Mouse (Mus musculus) heart, embryonic 16.5 days (tissue): ENCODE data around the gene Rwdd3. TPM values are rescaled to one million over a fixed set of nuclear protein-coding genes. Genes with fewer than 3 reads are reported as not detected.

Experiments
- ATAC-seq: fragments of 200-750 bp; cut with Nextera tagmentation; replicated peaks from 2 replicates; pipeline ENCODE4 v1.8.0; 2017; ENCODE audit warnings: moderate number of reproducible peaks; ENCODE audit not compliant: insufficient read depth, low FRiP score; ENCODE audit errors: extremely low read depth
- H3K27ac ChIP-seq: fragments of 300-500 bp; sonication (generic); 2 replicates; pipeline ENCODE4 v1.5.1; 2014; ENCODE audit warnings: mild to moderate bottlenecking, low read length, control low read depth, moderate library complexity
- H3K27me3 ChIP-seq: fragments of 300-500 bp; sonication (generic); 2 replicates; pipeline ENCODE4 v1.6.1; 2014; ENCODE audit warnings: low read length, mixed read lengths; ENCODE audit not compliant: control insufficient read depth, insufficient read depth
- H3K36me3 ChIP-seq: fragments of 300-500 bp; sonication (generic); 2 replicates; pipeline ENCODE4 v1.6.1; 2014; ENCODE audit not compliant: control insufficient read depth, insufficient read depth
- H3K4me1 ChIP-seq: fragments of 300-500 bp; sonication (generic); 2 replicates; pipeline ENCODE4 v1.6.1; 2014; ENCODE audit warnings: low read length, mixed read lengths; ENCODE audit not compliant: control insufficient read depth, insufficient read depth
- H3K4me2 ChIP-seq: fragments of 300-500 bp; sonication (generic); 2 replicates; pipeline ENCODE4 v1.6.1; 2014; ENCODE audit warnings: low read depth, mild to moderate bottlenecking, control low read depth, low read length
- H3K4me3 ChIP-seq: fragments of 300-500 bp; sonication (generic); 2 replicates; pipeline ENCODE4 v1.5.1; 2014; ENCODE audit warnings: mild to moderate bottlenecking, control low read depth, low read length
- H3K9ac ChIP-seq: fragments of 300-500 bp; sonication (generic); 2 replicates; pipeline ENCODE4 v1.6.1; 2014; ENCODE audit warnings: low read length, control low read depth
- H3K9me3 ChIP-seq: fragments of 300-500 bp; sonication (generic); replicated peaks from 2 replicates; pipeline ENCODE4 v1.6.1; 2016; ENCODE audit warnings: low read length; ENCODE audit not compliant: control insufficient read depth
- WGBS: fragments of 180-500 bp; shearing (Covaris S2); extraction: QIAGEN DNeasy Blood & Tissue Kit; methylation state at CpG from one replicate; pipeline ENCODE4 v1.1.7; 2014; 5-methylcytosine and 5-hydroxymethylcytosine counted together
- polyA plus RNA-seq: library from polyadenylated mRNA; unstranded; fragments of >200 nt; fragmentation: Nextera tagmentation; extraction: Ambion mirVana; gene quantifications from 2 replicates; pipeline ENCODE4 v1.2.1, GENCODE M21; 2015

Gene Rwdd3
- 3.3 and 3.7 TPM in 2 replicates for polyA plus RNA-seq

DNA sequence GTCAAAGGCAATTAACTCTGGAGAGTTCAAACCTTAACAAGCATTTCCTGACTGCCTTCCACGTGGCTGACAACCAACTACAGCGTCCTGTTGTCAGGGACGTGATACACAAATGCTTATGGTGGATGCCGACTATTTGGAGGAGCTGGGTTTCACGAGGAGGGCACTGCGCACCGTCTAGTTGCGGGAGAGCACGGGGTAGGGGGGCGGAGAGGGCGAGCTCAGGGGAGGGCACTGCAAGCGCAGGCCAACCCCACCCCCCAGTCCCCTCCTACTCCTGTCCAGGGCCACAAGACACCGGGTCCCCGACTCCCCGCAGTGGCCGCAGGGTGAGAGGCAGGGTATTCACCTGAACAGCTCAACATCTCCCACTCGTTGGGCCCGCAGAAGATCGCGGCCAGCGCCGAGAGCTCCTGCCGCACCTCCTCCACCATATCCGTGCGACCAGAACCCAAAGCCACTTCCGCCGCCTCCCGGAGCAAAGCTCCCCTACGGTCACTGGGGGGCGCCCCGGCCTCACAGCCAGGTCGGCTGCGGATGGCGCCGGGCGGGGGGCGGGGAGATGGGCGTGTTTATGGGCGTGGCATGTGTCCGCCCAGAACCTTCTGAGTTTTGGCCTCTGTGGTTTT, at the start of gene Rwdd3:
Gene Rwdd3, minus strand, starts transcription at position 453 of the 629 bp plus-strand sequence.
- H3K27me3 ChIP-seq = no peaks in the 10 kb centered on the region
- peak within 1 kb of the TSS; percentile 70 for H3K27ac ChIP-seq
- ATAC-seq = peak; percentile 91
- H3K9me3 ChIP-seq = peaks cover 3% of the 10 kb centered on the region; the same call in 1 of the 2 replicates
- H3K4me2 ChIP-seq = peak within 1 kb of the TSS; percentile 88
- peak within 1 kb of the TSS; percentile 87 for H3K9ac ChIP-seq
- peaks cover 3% of the 10 kb centered on the region; the same call in 1 of the 2 replicates for H3K4me1 ChIP-seq
- H3K4me3 ChIP-seq = peak within 1 kb of the TSS; percentile 80
- H3K36me3 ChIP-seq = no peaks in the 10 kb centered on the region
- 1% methylated on average over 37 of the region's 40 CpGs for WGBS

DNA sequence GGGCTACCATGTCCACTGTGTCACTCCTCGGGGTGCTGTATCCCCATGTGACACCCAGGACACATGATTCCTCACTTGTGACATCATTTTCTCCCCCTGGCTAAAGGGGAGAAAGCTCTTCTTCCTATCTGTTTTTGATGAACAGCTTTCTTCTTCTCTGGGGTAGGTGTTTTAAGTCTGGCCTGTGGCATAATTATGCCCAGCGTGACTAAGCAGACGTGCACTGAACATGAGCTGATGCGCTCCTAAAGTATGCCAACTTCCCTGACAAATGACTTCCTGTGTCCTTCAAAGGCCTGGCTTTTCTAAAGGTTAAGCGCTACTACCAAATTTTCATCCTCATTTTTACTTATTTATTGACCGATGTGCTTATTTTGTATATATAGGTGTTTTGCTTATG, 45.5 kb upstream of the Rwdd3 start:
- WGBS = 87% methylated on average over 6 of the region's 6 CpGs
- Histone ChIP-seq H3K27ac (no peak overlapping the region), H3K4me1 (peaks cover 12% of the 10 kb centered on the region), H3K27me3 (no peaks in the 10 kb centered on the region), H3K9ac (no peak overlapping the region), H3K36me3 (no peaks in the 10 kb centered on the region), H3K9me3 (no peaks in the 10 kb centered on the region), H3K4me2 (no peak overlapping the region), H3K4me3 (no peak overlapping the region)
- ATAC-seq = no peak

DNA sequence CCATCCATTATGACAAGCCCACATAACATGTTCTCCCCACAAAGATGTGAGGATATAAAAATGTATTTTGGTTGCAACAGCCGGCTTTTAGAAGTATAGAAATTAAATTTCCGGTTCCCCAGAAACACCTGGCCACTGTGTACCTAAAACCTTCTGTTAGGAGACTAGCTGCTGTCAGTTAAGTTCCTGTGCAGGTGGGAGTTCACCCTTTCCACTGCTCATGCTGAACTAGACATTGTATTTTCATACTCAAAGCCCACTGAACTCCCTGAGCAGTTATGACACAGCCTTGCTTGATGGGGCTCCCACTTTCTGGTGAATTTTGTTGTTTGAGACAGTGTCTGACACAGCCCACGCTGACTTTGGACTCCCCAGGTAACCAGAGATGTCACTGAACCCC, 42.0 kb upstream of the Rwdd3 start:
- no peak for ATAC-seq
- H3K4me1 ChIP-seq = no peaks in the 10 kb centered on the region
- no peaks in the 10 kb centered on the region for H3K27me3 ChIP-seq
- H3K27ac ChIP-seq = no peak overlapping the region
- no peak overlapping the region for H3K4me2 ChIP-seq
- H3K4me3 ChIP-seq = no peak overlapping the region
- 69% methylated on average over 3 of the region's 3 CpGs for WGBS
- H3K9ac ChIP-seq = no peak overlapping the region
- H3K9me3 ChIP-seq = no peaks in the 10 kb centered on the region
- H3K36me3 ChIP-seq = no peaks in the 10 kb centered on the region

DNA sequence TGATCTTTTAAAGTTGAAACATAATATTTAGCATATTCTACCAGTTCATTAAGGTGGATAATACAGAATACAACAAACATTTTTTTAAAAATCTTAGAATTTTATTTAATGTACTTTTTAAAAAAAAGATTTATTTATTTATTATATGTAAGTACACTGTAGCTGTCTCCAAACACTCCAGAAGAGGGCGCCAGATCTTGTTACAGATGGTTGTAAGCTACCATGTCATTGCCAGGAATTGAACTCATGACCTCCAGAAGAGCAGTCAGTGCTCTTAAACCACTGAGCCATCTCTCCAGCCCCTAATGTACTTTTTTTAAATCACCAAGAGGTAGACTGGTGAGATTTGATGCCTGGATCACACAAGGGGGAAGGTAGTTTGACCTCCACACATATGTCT, 40.7 kb upstream of the Rwdd3 start:
- no peak overlapping the region for H3K4me3 ChIP-seq
- WGBS = 38% methylated on average over 1 of the region's 1 CpGs

DNA sequence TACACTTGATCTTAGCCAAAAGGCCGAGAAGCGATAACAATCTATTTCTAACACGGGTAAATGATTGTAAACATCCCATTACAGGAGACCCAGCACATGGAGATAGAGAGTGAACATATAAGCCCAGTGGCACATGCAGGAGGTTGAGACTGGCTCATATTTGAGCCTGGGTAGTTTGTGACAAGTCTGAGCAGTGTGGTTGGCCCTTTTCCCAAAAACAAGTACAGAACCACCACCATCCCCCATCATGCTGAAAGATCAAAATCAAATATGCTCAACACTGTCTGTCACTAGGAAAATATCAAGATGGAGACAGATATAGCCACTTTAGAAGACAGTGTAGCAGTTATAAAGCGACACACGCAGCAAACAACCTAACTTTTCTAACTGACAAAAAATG, 37.5 kb upstream of the Rwdd3 start:
- H3K4me1 ChIP-seq = no peaks in the 10 kb centered on the region
- H3K4me3 ChIP-seq = no peak overlapping the region
- H3K9ac ChIP-seq = no peak overlapping the region
- H3K36me3 ChIP-seq = no peaks in the 10 kb centered on the region
- no peaks in the 10 kb centered on the region for H3K9me3 ChIP-seq
- no peak for ATAC-seq
- 86% methylated on average over 5 of the region's 5 CpGs for WGBS
- no peak overlapping the region for H3K27ac ChIP-seq
- H3K27me3 ChIP-seq = no peaks in the 10 kb centered on the region
- no peak overlapping the region for H3K4me2 ChIP-seq

More for the DNA sequence above, 40.7 kb upstream of the Rwdd3 start:
- Histone ChIP-seq H3K4me1 (no peaks in the 10 kb centered on the region), H3K9ac (no peak overlapping the region), H3K27ac (no peak overlapping the region), H3K36me3 (no peaks in the 10 kb centered on the region), H3K4me2 (no peak overlapping the region), H3K27me3 (no peaks in the 10 kb centered on the region), H3K9me3 (no peaks in the 10 kb centered on the region)
- no peak for ATAC-seq

DNA sequence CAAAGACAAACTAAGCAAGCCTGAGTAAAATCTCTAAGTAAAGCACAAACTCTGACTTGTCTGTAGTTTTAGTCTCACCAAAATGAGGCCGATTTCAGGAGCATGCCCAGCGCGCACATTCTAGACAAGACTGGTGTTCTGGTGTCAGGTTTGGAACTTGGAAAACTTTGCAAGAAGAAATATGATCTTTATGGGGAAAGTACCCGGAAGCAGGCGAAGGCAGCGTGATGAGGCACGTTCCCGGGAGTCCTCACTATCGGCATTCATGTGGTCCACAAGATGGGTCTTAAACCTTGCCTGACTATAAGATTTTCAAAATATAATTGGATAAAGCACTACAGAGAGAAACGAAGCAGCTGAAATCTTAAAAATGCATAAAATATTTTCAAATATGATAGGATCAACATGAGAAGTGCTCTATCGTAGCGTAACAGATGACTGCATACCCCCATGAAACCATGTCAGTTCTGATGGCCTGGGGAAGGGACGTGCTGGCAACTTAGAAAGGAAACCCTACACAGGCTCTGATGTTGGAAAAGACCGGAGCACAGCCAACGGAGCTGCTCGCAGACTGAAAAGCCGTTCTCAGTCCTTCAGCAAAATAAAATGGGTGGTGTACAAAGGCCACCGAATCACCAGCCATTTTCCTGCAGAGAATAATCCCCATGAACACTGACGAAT, 34.8 kb upstream of the Rwdd3 start:
- no peak for ATAC-seq
- Histone ChIP-seq H3K4me3 (no peak overlapping the region), H3K27ac (no peak overlapping the region), H3K4me1 (no peaks in the 10 kb centered on the region), H3K36me3 (no peaks in the 10 kb centered on the region), H3K9me3 (no peaks in the 10 kb centered on the region), H3K27me3 (no peaks in the 10 kb centered on the region), H3K9ac (no peak overlapping the region), H3K4me2 (no peak overlapping the region)
- 85% methylated on average over 19 of the region's 19 CpGs for WGBS

DNA sequence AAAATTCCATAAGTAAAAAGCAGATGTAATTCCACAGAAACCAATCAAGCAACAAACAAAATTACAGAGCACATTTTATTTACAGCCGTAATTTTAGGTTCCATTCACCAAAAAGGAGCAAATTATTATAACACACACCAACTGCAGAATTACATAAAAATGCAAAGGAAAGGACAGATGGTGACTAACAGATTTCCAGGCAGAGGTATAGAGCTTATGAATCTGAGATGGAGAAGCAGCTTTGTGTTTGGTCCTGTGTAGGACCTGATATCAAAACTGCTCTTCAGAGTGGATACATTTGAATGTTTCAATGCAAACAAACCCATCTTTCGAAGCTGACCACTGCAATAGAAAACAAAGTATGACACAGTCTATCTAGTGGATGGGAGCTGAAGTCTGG, 31.1 kb upstream of the Rwdd3 start:
- 85% methylated on average over 2 of the region's 2 CpGs for WGBS
- H3K4me2 ChIP-seq = no peak overlapping the region
- H3K9ac ChIP-seq = no peak overlapping the region
- no peak overlapping the region for H3K4me3 ChIP-seq
- ATAC-seq = no peak
- no peak overlapping the region for H3K27ac ChIP-seq
- H3K36me3 ChIP-seq = no peaks in the 10 kb centered on the region
- H3K27me3 ChIP-seq = no peaks in the 10 kb centered on the region
- 0 out of 2 replicates have a peak, but pooled peaks cover 3% of the 10 kb centered on the region for H3K4me1 ChIP-seq
- H3K9me3 ChIP-seq = no peaks in the 10 kb centered on the region

DNA sequence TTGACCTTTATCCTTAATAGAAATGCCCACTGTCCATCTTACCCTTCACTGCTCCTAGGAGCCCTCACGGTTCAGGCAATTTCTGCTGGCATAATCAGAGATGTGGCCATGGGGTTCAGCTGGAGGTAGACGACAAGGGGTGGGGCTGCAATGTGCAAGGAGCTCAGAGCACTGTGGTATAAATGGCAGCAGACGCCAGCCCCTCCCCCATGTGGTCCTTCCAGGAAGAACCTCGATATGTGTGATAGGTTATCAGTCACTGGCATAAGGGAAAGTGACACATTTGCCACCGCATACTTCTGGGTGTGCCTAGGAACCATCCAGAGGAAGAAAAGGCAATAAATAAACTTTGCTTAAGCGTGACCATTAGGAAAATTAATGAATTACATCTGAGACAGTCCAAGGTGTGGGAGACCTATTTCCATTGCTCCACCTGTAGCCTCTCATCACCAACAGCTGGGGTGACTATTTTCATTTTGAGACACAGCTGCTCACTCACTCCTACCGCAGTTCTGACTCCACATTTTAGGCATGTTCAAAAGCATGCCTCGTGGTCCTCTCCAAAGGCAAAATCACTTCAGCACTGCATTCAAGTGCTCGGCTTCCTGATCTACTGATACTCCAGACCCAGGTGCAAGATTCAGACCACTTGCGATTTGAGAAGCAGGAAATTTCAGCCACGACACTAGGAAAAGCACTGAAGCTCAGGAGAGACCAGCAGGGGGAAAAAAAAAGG, 29.7 kb upstream of the Rwdd3 start:
- H3K27ac ChIP-seq = no peak overlapping the region
- H3K27me3 ChIP-seq = no peaks in the 10 kb centered on the region
- H3K4me2 ChIP-seq = no peak overlapping the region
- H3K9me3 ChIP-seq = no peaks in the 10 kb centered on the region
- no peak for ATAC-seq
- 0 out of 2 replicates have a peak, but pooled peaks cover 3% of the 10 kb centered on the region for H3K4me1 ChIP-seq
- H3K36me3 ChIP-seq = no peaks in the 10 kb centered on the region
- 35% methylated on average over 11 of the region's 11 CpGs for WGBS
- H3K4me3 ChIP-seq = no peak overlapping the region
- H3K9ac ChIP-seq = no peak overlapping the region

DNA sequence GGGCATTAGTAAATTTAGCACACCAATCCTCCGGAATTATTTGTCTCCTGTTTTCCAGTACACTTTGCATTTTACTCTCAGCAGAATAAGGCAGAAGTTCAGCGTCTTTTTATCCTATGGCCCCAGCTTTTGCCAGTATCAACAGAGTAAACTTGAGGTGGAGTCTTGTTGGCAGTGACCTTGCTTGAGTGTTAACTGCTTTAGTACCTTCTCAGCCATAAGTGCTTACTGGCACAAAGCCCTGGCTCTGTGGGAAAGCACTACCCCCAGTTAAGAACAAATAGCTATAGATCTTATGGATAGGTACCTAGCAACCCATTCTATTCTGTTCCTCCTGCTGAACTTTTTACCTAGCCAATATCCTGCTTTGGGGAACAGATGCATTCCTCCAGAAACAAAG, 17.7 kb upstream of the Rwdd3 start:
- WGBS = 65% methylated on average over 2 of the region's 2 CpGs
- ATAC-seq = no peak
- H3K27ac ChIP-seq = no peak overlapping the region

More for the DNA sequence above, 17.7 kb upstream of the Rwdd3 start:
- no peaks in the 10 kb centered on the region for H3K36me3 ChIP-seq
- no peak overlapping the region for H3K4me2 ChIP-seq
- no peak overlapping the region for H3K4me3 ChIP-seq
- H3K9me3 ChIP-seq = peaks cover 3% of the 10 kb centered on the region; the same call in 1 of the 2 replicates
- H3K9ac ChIP-seq = no peak overlapping the region
- peaks cover 5% of the 10 kb centered on the region; the same call in 1 of the 2 replicates for H3K4me1 ChIP-seq
- no peaks in the 10 kb centered on the region for H3K27me3 ChIP-seq
